Mouse (Mus musculus): ENCODE data around the gene Insl6. TPM values are rescaled to one million over a fixed set of nuclear protein-coding genes. Genes with fewer than 3 reads are reported as not detected.

The Insl6 gene
- polyA plus RNA-seq, 1 experiment, result 9.6 TPM

DNA sequence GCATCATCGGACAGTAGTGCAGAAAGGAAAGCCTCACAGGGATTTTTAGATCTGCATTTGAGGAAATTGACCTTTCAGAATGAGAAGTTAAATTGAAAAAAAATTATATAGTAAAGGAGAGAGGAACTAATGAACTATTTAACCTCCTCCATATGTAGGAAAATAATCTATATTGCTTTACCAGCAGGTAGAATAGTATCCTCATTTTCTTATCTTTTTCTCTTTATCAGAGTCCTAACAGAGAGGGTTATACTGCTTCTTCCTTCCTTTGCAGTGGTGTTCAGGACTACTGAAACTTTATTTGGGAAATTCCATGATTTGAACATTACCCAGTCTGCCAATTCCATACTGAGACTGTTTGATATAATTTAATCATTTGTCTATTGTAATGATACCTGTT is 27.8 kb downstream of the Insl6 start:
- 98% methylated on average over 1 of the region's 1 CpGs for WGBS
- no peak for DNase-seq
- no peaks in the 10 kb centered on the region for H3K4me1 ChIP-seq (replicated peaks; ENCODE audit: control insufficient read depth, insufficient read depth, low read length)
- no peak overlapping the region for H3K4me3 ChIP-seq (ENCODE audit: control insufficient read depth, insufficient read depth, low read length)
- H3K27me3 ChIP-seq (ENCODE audit: control insufficient read depth, insufficient read depth, low read length), result no peaks in the 10 kb centered on the region
- peaks cover 48% of the 10 kb centered on the region for H3K36me3 ChIP-seq (ENCODE audit: control insufficient read depth, insufficient read depth, low read length)
- no peak overlapping the region for H3K27ac ChIP-seq (ENCODE audit: control insufficient read depth, insufficient read depth, low read length)
- TF ChIP-seq POLR2A (IDR thresholded peaks at IDR 0.05; ENCODE audit: control insufficient read depth, extremely low read depth, insufficient read depth, low read length, poor library complexity) (no peak), CTCF (IDR thresholded peaks at IDR 0.05; ENCODE audit: borderline replicate concordance, control insufficient read depth, extremely low read depth, insufficient read depth, low read length, poor library complexity) (no peak)

DNA sequence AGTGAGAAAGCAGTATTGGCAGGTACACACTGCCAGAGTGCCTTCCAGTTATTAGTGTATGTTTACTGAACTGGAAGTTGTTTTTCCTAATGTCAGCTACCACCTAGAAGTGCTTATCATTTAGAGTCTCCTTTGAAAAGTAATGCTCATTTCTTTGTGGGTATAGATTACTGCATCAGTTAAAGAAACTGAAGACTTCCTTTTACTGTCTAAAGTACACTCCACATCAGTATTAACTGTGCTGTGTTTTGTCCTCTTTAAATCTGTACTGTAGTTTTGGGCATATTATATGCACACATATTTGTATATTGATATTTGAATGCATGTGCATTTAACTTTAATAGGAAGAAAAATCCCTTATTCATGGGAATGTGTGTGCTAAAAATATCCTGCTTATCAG is 29.0 kb downstream of the Insl6 start:
- Histone ChIP-seq H3K27ac (ENCODE audit: control insufficient read depth, insufficient read depth, low read length) (no peak overlapping the region), H3K4me3 (ENCODE audit: control insufficient read depth, insufficient read depth, low read length) (no peak overlapping the region), H3K4me1 (replicated peaks; ENCODE audit: control insufficient read depth, insufficient read depth, low read length) (no peaks in the 10 kb centered on the region), H3K27me3 (ENCODE audit: control insufficient read depth, insufficient read depth, low read length) (no peaks in the 10 kb centered on the region), H3K36me3 (ENCODE audit: control insufficient read depth, insufficient read depth, low read length) (peaks cover 49% of the 10 kb centered on the region)
- TF ChIP-seq POLR2A (IDR thresholded peaks at IDR 0.05; ENCODE audit: control insufficient read depth, extremely low read depth, insufficient read depth, low read length, poor library complexity), result no peak
- TF ChIP-seq CTCF (IDR thresholded peaks at IDR 0.05; ENCODE audit: borderline replicate concordance, control insufficient read depth, extremely low read depth, insufficient read depth, low read length, poor library complexity), result no peak
- DNase-seq, result no peak

DNA sequence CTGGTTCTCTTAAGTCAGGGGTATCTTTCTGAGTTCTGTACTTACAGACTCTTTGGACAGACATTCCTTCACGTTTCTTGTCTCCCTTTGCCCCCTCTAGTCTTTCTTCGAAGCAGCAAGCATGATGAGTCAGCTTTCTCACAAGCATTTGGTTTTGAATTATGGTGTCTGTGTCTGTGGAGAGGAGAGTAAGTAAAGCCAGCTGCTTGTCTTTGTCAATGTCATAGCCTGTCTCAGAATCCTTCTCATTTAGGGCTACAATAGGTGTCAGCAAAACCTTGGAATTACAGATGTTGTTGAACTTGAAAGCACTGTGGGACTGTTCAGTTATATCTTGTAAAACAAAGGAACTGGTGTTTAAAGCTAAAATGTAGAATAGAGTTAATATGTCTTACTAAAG is 30.4 kb downstream of the Insl6 start:
- no peak for DNase-seq
- H3K4me1 ChIP-seq (replicated peaks; ENCODE audit: control insufficient read depth, insufficient read depth, low read length), result no peaks in the 10 kb centered on the region
- peaks cover 37% of the 10 kb centered on the region for H3K36me3 ChIP-seq (ENCODE audit: control insufficient read depth, insufficient read depth, low read length)
- no peak overlapping the region for H3K4me3 ChIP-seq (ENCODE audit: control insufficient read depth, insufficient read depth, low read length)
- no peaks in the 10 kb centered on the region for H3K27me3 ChIP-seq (ENCODE audit: control insufficient read depth, insufficient read depth, low read length)
- 82% methylated on average over 2 of the region's 2 CpGs for WGBS
- no peak for TF ChIP-seq CTCF (IDR thresholded peaks at IDR 0.05; ENCODE audit: borderline replicate concordance, control insufficient read depth, extremely low read depth, insufficient read depth, low read length, poor library complexity)
- TF ChIP-seq POLR2A (IDR thresholded peaks at IDR 0.05; ENCODE audit: control insufficient read depth, extremely low read depth, insufficient read depth, low read length, poor library complexity), result no peak
- H3K27ac ChIP-seq (ENCODE audit: control insufficient read depth, insufficient read depth, low read length), result no peak overlapping the region

DNA sequence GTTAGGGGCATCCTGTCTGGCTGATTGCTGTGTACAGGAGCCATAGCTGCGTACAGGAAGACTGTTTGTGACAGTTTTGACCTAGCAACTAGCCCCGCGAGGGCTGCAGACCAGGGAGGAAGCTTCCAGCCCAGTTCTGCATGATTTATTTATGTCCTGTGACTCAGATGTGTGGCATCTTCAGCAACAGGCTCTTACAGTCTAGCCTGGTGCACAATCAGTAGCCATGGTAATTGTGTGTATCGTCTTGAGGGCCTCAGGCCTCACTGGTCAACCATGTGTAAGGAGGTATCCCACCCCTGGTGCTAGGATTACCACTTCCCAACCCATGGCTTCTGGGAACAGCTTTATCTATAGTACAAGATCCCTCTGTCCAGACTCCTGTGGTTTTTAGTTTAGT is 32.6 kb downstream of the Insl6 start:
- WGBS, result 92% methylated on average over 4 of the region's 4 CpGs
- no peak overlapping the region for H3K4me3 ChIP-seq (ENCODE audit: control insufficient read depth, insufficient read depth, low read length)
- no peak overlapping the region for H3K27ac ChIP-seq (ENCODE audit: control insufficient read depth, insufficient read depth, low read length)
- no peaks in the 10 kb centered on the region for H3K4me1 ChIP-seq (replicated peaks; ENCODE audit: control insufficient read depth, insufficient read depth, low read length)
- TF ChIP-seq POLR2A (IDR thresholded peaks at IDR 0.05; ENCODE audit: control insufficient read depth, extremely low read depth, insufficient read depth, low read length, poor library complexity), result no peak
- no peak for TF ChIP-seq CTCF (IDR thresholded peaks at IDR 0.05; ENCODE audit: borderline replicate concordance, control insufficient read depth, extremely low read depth, insufficient read depth, low read length, poor library complexity)
- no peaks in the 10 kb centered on the region for H3K27me3 ChIP-seq (ENCODE audit: control insufficient read depth, insufficient read depth, low read length)
- H3K36me3 ChIP-seq (ENCODE audit: control insufficient read depth, insufficient read depth, low read length), result peaks cover 22% of the 10 kb centered on the region
- no peak for DNase-seq

DNA sequence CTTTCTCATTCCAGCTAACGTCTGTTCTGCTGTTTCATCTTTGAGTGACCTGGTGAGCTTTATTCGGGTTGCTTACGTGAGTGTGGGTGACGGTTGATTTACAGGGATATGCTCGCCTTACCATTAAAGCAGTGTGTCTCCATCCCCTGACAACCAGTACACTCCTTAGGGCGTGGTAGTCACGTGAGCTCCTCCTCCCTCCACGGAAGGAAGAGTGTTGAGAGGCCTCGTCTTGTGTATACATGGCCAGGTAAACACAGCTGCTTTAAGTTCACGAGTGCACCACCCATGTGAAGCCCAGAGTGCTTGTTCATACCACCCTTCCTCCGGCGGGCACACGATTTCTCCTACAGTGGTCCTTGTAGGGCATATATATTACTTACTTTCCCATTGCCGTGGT is 33.6 kb downstream of the Insl6 start:
- 95% methylated on average over 14 of the region's 14 CpGs for WGBS
- H3K4me3 ChIP-seq (ENCODE audit: control insufficient read depth, insufficient read depth, low read length), result no peak overlapping the region
- DNase-seq, result no peak
- no peaks in the 10 kb centered on the region for H3K4me1 ChIP-seq (replicated peaks; ENCODE audit: control insufficient read depth, insufficient read depth, low read length)
- H3K36me3 ChIP-seq (ENCODE audit: control insufficient read depth, insufficient read depth, low read length), result peaks cover 22% of the 10 kb centered on the region
- no peaks in the 10 kb centered on the region for H3K27me3 ChIP-seq (ENCODE audit: control insufficient read depth, insufficient read depth, low read length)
- TF ChIP-seq POLR2A (IDR thresholded peaks at IDR 0.05; ENCODE audit: control insufficient read depth, extremely low read depth, insufficient read depth, low read length, poor library complexity) (no peak), CTCF (IDR thresholded peaks at IDR 0.05; ENCODE audit: borderline replicate concordance, control insufficient read depth, extremely low read depth, insufficient read depth, low read length, poor library complexity) (no peak)
- H3K27ac ChIP-seq (ENCODE audit: control insufficient read depth, insufficient read depth, low read length), result no peak overlapping the region

DNA sequence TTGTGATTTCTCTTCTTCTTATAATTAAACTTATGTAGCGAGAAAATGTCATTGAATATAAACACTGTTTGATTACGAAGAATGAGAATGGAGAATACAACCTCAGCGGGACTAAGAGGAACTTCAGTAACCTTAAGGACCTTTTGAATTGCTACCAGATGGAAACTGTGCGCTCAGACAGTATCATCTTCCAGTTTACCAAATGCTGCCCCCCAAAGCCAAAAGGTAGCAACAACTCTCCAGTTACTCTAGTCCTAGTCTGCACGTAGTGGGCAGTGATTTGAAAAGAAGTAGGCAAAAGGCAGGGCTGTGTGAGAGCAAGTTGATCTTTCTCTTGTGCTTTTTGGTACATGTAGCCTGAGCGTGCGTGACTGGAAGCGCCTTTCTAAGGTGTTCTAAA is 37.3 kb downstream of the Insl6 start:
- TF ChIP-seq POLR2A (IDR thresholded peaks at IDR 0.05; ENCODE audit: control insufficient read depth, extremely low read depth, insufficient read depth, low read length, poor library complexity), result no peak
- no peak for TF ChIP-seq CTCF (IDR thresholded peaks at IDR 0.05; ENCODE audit: borderline replicate concordance, control insufficient read depth, extremely low read depth, insufficient read depth, low read length, poor library complexity)
- WGBS, result 94% methylated on average over 8 of the region's 8 CpGs
- peaks cover 43% of the 10 kb centered on the region for H3K36me3 ChIP-seq (ENCODE audit: control insufficient read depth, insufficient read depth, low read length)

DNA sequence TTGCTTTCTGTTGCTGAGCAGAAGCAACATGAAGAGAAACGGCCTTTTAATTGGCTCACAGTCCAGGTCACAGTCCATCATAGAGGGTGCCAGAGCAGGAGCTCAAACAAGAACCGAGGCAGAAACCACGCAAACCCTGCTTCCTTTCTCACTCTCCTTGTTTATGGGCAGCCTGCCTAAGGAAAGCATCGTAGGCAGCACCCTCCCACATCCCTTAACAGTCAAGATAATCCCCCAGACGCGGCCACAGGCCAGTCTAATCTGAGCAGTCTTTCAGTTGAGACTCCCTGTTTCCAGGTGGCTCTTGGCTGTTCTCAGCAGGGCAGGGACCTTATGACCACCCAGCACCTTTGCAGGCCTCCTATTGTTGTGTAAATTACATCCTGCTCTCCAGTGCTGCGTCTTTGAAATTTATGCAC is 39.7 kb downstream of the Insl6 start:
- Histone ChIP-seq H3K4me3 (ENCODE audit: control insufficient read depth, insufficient read depth, low read length) (no peak overlapping the region), H3K4me1 (replicated peaks; ENCODE audit: control insufficient read depth, insufficient read depth, low read length) (no peaks in the 10 kb centered on the region), H3K27ac (ENCODE audit: control insufficient read depth, insufficient read depth, low read length) (no peak overlapping the region), H3K36me3 (ENCODE audit: control insufficient read depth, insufficient read depth, low read length) (peaks cover 42% of the 10 kb centered on the region), H3K27me3 (ENCODE audit: control insufficient read depth, insufficient read depth, low read length) (no peaks in the 10 kb centered on the region)
- WGBS, result 80% methylated on average over 7 of the region's 7 CpGs
- DNase-seq, result no peak
- no peak for TF ChIP-seq POLR2A (IDR thresholded peaks at IDR 0.05; ENCODE audit: control insufficient read depth, extremely low read depth, insufficient read depth, low read length, poor library complexity)
- no peak for TF ChIP-seq CTCF (IDR thresholded peaks at IDR 0.05; ENCODE audit: borderline replicate concordance, control insufficient read depth, extremely low read depth, insufficient read depth, low read length, poor library complexity)

More for the DNA sequence above, 37.3 kb downstream of the Insl6 start:
- no peak for DNase-seq
- H3K27me3 ChIP-seq (ENCODE audit: control insufficient read depth, insufficient read depth, low read length), result no peaks in the 10 kb centered on the region
- no peak overlapping the region for H3K27ac ChIP-seq (ENCODE audit: control insufficient read depth, insufficient read depth, low read length)
- H3K4me3 ChIP-seq (ENCODE audit: control insufficient read depth, insufficient read depth, low read length), result no peak overlapping the region
- no peaks in the 10 kb centered on the region for H3K4me1 ChIP-seq (replicated peaks; ENCODE audit: control insufficient read depth, insufficient read depth, low read length)
